Mouse (Mus musculus): ENCODE measurements around the gene Tbc1d30. TPM values are rescaled to one million over a fixed set of nuclear protein-coding genes. Genes with fewer than 3 reads are reported as not detected.

The Tbc1d30 gene
- polyA plus RNA-seq, 1 experiment from 2014 or later: 2.6 TPM

DNA sequence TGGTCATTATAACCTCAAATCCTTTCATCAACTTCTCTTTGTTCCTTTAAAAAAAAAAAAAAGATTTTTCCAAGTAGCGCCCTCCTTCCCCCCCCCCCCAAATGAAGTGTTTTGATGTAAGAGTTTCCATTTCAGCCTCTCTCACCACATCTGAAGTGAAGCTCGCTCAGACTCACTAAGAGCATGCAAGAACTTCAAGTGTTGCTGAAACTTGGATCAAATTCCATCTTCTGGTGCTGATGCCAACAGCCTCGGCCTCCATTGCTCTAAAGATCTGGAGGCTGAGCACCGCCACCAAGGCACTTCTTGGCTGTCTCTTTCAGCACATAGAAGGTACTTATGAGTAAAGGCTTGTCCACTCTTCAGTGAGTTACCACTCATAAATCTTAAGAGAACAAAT, 128.2 kb downstream of the Tbc1d30 start:
- WGBS: 63% methylated on average over 4 of the region's 4 CpGs
- Histone ChIP-seq H3K9ac (no peak overlapping the region), H3K36me3 (no peaks in the 10 kb centered on the region), H3K9me3 (replicated peaks) (0 out of 2 replicates have a peak, but pooled peaks cover 2% of the 10 kb centered on the region), H3K27ac (replicated peaks) (no peak overlapping the region), H3K4me3 (replicated peaks) (no peak overlapping the region), H3K4me1 (0 out of 2 replicates have a peak, but pooled peaks cover under 1% of the 10 kb centered on the region), H3K4me2 (replicated peaks) (no peak overlapping the region), H3K27me3 (no peaks in the 10 kb centered on the region)
- no peak for ATAC-seq (ENCODE audit: insufficient number of reproducible peaks, low FRiP score, low TSS enrichment, low read depth)

DNA sequence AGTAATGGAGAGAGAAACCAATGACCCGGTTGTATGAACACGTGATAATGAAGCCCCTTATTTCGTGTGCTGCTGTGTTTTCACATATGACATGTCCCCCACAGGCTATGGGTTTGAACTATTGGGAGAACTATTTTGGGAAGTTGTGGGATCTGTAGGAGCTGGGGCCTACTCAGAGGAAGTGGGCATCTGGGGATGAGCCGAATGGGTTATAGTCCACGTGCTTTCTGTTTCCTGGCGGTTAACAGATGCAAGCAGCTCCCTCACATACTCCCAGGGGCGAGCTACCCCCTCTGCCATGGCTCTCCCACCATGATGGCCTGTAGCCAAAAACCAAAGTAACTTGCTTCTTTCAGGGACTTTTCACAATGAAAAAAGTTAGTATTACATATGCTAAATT, 132.5 kb downstream of the Tbc1d30 start:
- no peaks in the 10 kb centered on the region for H3K4me1 ChIP-seq
- no peak overlapping the region for H3K9ac ChIP-seq
- H3K27ac ChIP-seq (replicated peaks): no peak overlapping the region
- H3K4me3 ChIP-seq (replicated peaks): no peak overlapping the region
- no peak overlapping the region for H3K4me2 ChIP-seq (replicated peaks)
- ATAC-seq (ENCODE audit: insufficient number of reproducible peaks, low FRiP score, low TSS enrichment, low read depth): no peak
- H3K36me3 ChIP-seq: no peaks in the 10 kb centered on the region
- peaks cover 2% of the 10 kb centered on the region; the same call in 1 of the 2 replicates for H3K9me3 ChIP-seq (replicated peaks)
- no peaks in the 10 kb centered on the region for H3K27me3 ChIP-seq
- 66% methylated on average over 7 of the region's 7 CpGs for WGBS

DNA sequence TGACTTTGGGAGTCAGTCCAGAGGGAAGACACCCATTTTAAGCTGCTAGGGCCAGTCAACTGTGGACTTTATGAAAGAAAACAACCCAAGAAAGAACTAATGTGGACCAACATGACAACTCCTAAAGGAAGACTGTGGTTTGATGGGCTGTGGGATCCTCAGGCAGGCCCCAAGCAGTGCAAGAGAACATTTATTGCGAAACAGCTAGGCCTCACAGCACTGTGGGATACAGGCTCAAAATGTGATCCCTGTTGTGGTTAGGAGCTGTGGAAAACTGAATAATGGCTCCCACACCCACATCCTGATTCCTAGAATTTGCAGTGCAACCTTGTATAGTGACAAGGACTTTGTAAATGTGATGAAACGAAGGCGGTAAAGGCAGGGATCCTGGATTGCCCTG, 134.3 kb downstream of the Tbc1d30 start:
- H3K4me3 ChIP-seq (replicated peaks): no peak overlapping the region
- ATAC-seq (ENCODE audit: insufficient number of reproducible peaks, low FRiP score, low TSS enrichment, low read depth): no peak
- 81% methylated on average over 3 of the region's 3 CpGs for WGBS
- H3K36me3 ChIP-seq: no peaks in the 10 kb centered on the region
- H3K4me1 ChIP-seq: no peaks in the 10 kb centered on the region
- H3K9me3 ChIP-seq (replicated peaks): peaks cover 2% of the 10 kb centered on the region; the same call in 1 of the 2 replicates
- H3K27ac ChIP-seq (replicated peaks): no peak overlapping the region
- H3K4me2 ChIP-seq (replicated peaks): no peak overlapping the region
- H3K9ac ChIP-seq: no peak overlapping the region
- H3K27me3 ChIP-seq: no peaks in the 10 kb centered on the region

Other genes with a start within 250 kb of the Tbc1d30 start
- gene Gns, start 13.8 kb upstream of the Tbc1d30 start, polyA plus RNA-seq (2015; fragmentation: Nextera tagmentation; extraction: Ambion mirVana): 51.3 and 52.1 TPM in 2 replicates
- gene Rassf3, start 125.1 kb upstream of the Tbc1d30 start, polyA plus RNA-seq (2015; fragmentation: Nextera tagmentation; extraction: Ambion mirVana): 20.3 and 21.0 TPM in 2 replicates
- 28.6 and 34.5 TPM in 2 replicates for gene Tbk1, start 235.5 kb upstream of the Tbc1d30 start, polyA plus RNA-seq (2015; fragmentation: Nextera tagmentation; extraction: Ambion mirVana)